Comparison of ENCODE assay signal across 28 mouse cellular contexts in genomic region chr9:27685325-27685724, GRCm38 (mm10).
DNase-seq lines count a peak whose midpoint lies in the region; ATAC-seq and TF ChIP-seq lines count a peak whose summit lies in the region.
"Had no signal": no experiment of that assay in that cellular context is flagged by ENCODE, and none has a peak within 500 bp of the region (broad histone marks: within the 10 kb centered on the region; RNA-seq: fewer than 3 reads in every experiment).

No protein-coding gene starts in this region.

- no peaks in the 10 kb centered on the region for H3K27me3 ChIP-seq in midbrain, embryonic 12.5 days
- no peaks in the 10 kb centered on the region for H3K27me3 ChIP-seq in midbrain, postnatal 0 days (ENCODE audit: insufficient read depth, low read length)
- H3K27me3 ChIP-seq: forebrain, embryonic 13.5 days; heart, embryonic 13.5 days; hindbrain, embryonic 13.5 days; Patski had no signal

- no peaks in the 10 kb centered on the region for H3K36me3 ChIP-seq in midbrain, embryonic 12.5 days
- no peaks in the 10 kb centered on the region for H3K36me3 ChIP-seq in midbrain, postnatal 0 days (ENCODE audit: insufficient read depth, low read length)
- H3K36me3 ChIP-seq: forebrain, embryonic 10.5 days; G1E; heart, embryonic 10.5 days; heart, embryonic 13.5 days; hindbrain, embryonic 13.5 days had no signal

- no peak overlapping the region for H3K9ac ChIP-seq in midbrain, embryonic 12.5 days (replicated peaks)
- no peak overlapping the region for H3K9ac ChIP-seq in midbrain, postnatal 0 days (replicated peaks; ENCODE audit: low read length, poor library complexity, severe bottlenecking)
- H3K9ac ChIP-seq: forebrain, embryonic 13.5 days; heart, embryonic 13.5 days; hindbrain, embryonic 13.5 days had no signal

- H3K4me1 ChIP-seq in midbrain, embryonic 12.5 days = no peaks in the 10 kb centered on the region
- H3K4me1 ChIP-seq in midbrain, postnatal 0 days (ENCODE audit: insufficient read depth, low read length) = no peaks in the 10 kb centered on the region
- H3K4me1 ChIP-seq: forebrain, embryonic 13.5 days; heart, embryonic 10.5 days; heart, embryonic 13.5 days; hindbrain, embryonic 13.5 days had no signal

- peak; percentile 7 for DNase-seq in embryo, embryonic 10.5 days (ENCODE audit: low spot score)
- DNase-seq in embryo, embryonic 9.5 days (ENCODE audit: extremely low spot score) = no peak
- no peak for DNase-seq in midbrain, postnatal 0 days (ENCODE audit: low spot score)
- DNase-seq in ZHBTc4 (ENCODE audit: low read depth, low spot score) = peak; percentile 8
- no peak for DNase-seq in c-Kit-positive CD71-positive TER-119-positive erythroid progenitor cells, embryonic 14.5 days (ENCODE audit: low spot score)
- DNase-seq: adrenal gland, adult 8-10 months; adrenal gland, postnatal 25 days; cerebellum, adult 11 months; cerebellum, adult 2 months; cerebellum, adult 9-11 months; cerebellum, postnatal 25 days; embryo, embryonic 11 days; gastrocnemius, postnatal 10 days; gastrocnemius, postnatal 36 days; heart, adult 2 months had no signal

- H3K27ac ChIP-seq in midbrain, embryonic 12.5 days (replicated peaks) = no peak overlapping the region
- H3K27ac ChIP-seq in midbrain, postnatal 0 days (ENCODE audit: low read depth, low read length) = no peak overlapping the region
- H3K27ac ChIP-seq: forebrain, embryonic 10.5 days; forebrain, embryonic 13.5 days; heart, adult 2 months; heart, embryonic 10.5 days; heart, embryonic 13.5 days; hindbrain, embryonic 13.5 days; hindbrain, postnatal 0 days had no signal

- no peaks in the 10 kb centered on the region for H3K9me3 ChIP-seq in midbrain, embryonic 12.5 days
- H3K9me3 ChIP-seq in midbrain, postnatal 0 days (ENCODE audit: low read length) = no peaks in the 10 kb centered on the region
- H3K9me3 ChIP-seq: forebrain, embryonic 10.5 days; forebrain, embryonic 13.5 days; G1E; heart, embryonic 10.5 days; heart, embryonic 13.5 days; hindbrain, embryonic 13.5 days had no signal

- no peak overlapping the region for H3K4me2 ChIP-seq in midbrain, embryonic 12.5 days (replicated peaks)
- no peak overlapping the region for H3K4me2 ChIP-seq in midbrain, postnatal 0 days (ENCODE audit: low read depth, low read length, poor library complexity, severe bottlenecking)
- H3K4me2 ChIP-seq: forebrain, embryonic 13.5 days; heart, embryonic 13.5 days; hindbrain, embryonic 13.5 days had no signal

- TF ChIP-seq CTCF in midbrain, postnatal 0 days (IDR thresholded peaks at IDR 0.05) = no peak

- ATAC-seq in midbrain, embryonic 12.5 days (ENCODE audit: low FRiP score, low read depth) = peak; percentile 70
- ATAC-seq in midbrain, postnatal 0 days (ENCODE audit: low FRiP score) = no peak
- ATAC-seq: activated CD4-positive, CD25-positive, alpha-beta regulatory T cell, adult 4 months; forebrain, embryonic 13.5 days; forebrain, embryonic 16.5 days; hindbrain, postnatal 0 days; inflammation-experienced regulatory T-cells, adult 6 months; intestine, embryonic 16.5 days; Patski had no signal

- no peak overlapping the region for H3K4me3 ChIP-seq in midbrain, embryonic 12.5 days
- H3K4me3 ChIP-seq in midbrain, postnatal 0 days (ENCODE audit: low read depth, low read length) = no peak overlapping the region
- H3K4me3 ChIP-seq: forebrain, embryonic 10.5 days; forebrain, embryonic 13.5 days; heart, adult 2 months; heart, embryonic 10.5 days; heart, embryonic 13.5 days; hindbrain, embryonic 13.5 days had no signal

Comparison
In these comparisons a context has a peak if more than half of its experiments do, and no peak if none do; other contexts are left out.
1. DNase-seq: peak in embryo, embryonic 10.5 days (single experiment) and ZHBTc4 (single experiment); none in embryo, embryonic 9.5 days (single experiment), midbrain, postnatal 0 days (single experiment) and c-Kit-positive CD71-positive TER-119-positive erythroid progenitor cells, embryonic 14.5 days (single experiment).